Mouse (Mus musculus) kidney, adult 2 months (tissue): ENCODE measurements around the gene Prps1l3. TPM values are rescaled to one million over a fixed set of nuclear protein-coding genes. Genes with fewer than 3 reads are reported as not detected.

Experiments
- DNase-seq: peaks from one replicate; pipeline ENCODE4 v3.0.0; 2021
- H3K27ac ChIP-seq: fragments of 200-500 bp; 2 replicates; pipeline ENCODE4 v1.5.1; 2012; ENCODE audit warnings: low read depth, low read length, control low read depth, inconsistent platforms; ENCODE audit not compliant: insufficient read depth
- H3K27me3 ChIP-seq: fragments of 200-500 bp; replicated peaks from 2 replicates; pipeline ENCODE4 v1.6.1; 2012; ENCODE audit warnings: mild to moderate bottlenecking, moderate library complexity, low read length, inconsistent platforms; ENCODE audit not compliant: control insufficient read depth, insufficient read depth
- H3K36me3 ChIP-seq: fragments of 200-500 bp; 2 replicates; pipeline ENCODE4 v1.6.1; 2012; ENCODE audit warnings: mild to moderate bottlenecking, moderate library complexity, low read length, inconsistent platforms; ENCODE audit not compliant: control insufficient read depth, insufficient read depth
- H3K4me1 ChIP-seq: fragments of 200-500 bp; 2 replicates; pipeline ENCODE4 v1.6.1; 2011; ENCODE audit warnings: low read length; ENCODE audit not compliant: control insufficient read depth, insufficient read depth
- H3K4me3 ChIP-seq: fragments of 200-500 bp; 2 replicates; pipeline ENCODE4 v1.5.1; 2011; ENCODE audit warnings: mild to moderate bottlenecking, low read depth, low read length, control low read depth; ENCODE audit not compliant: insufficient read depth
- CTCF ChIP-seq: fragments of 200-500 bp; conservative IDR thresholded peaks from 2 replicates; pipeline ENCODE4 v1.5.1; 2011; ENCODE audit warnings: low read depth, mild to moderate bottlenecking, control low read depth, low read length, moderate library complexity, mixed read lengths; ENCODE audit not compliant: insufficient read depth, insufficient read length
- POLR2A ChIP-seq: fragments of 200-500 bp; IDR thresholded peaks from one replicate; pipeline ENCODE4 v1.6.1; 2011; ENCODE audit warnings: low read depth, low read length, control low read depth
- WGBS: fragments of 180-500 bp; shearing (Covaris S2); methylation state at CpG from one replicate; pipeline ENCODE4 v1.1.7; 2018; 5-methylcytosine and 5-hydroxymethylcytosine counted together
- polyA plus RNA-seq: library from polyadenylated mRNA; depleted of rRNA; stranded (reverse); fragments of >200 nt; gene quantifications from 2 replicates; pipeline ENCODE4 v1.2.3, GENCODE M21; 2012

The Prps1l3 gene
- polyA plus RNA-seq, 1 experiment: 15.0 TPM

- DNase-seq: peak; percentile 91
- no peaks in the 10 kb centered on the region for H3K27me3 ChIP-seq
- no peaks in the 10 kb centered on the region for H3K36me3 ChIP-seq
- peak overlapping the region; percentile 79 for H3K27ac ChIP-seq
- peak overlapping the region; percentile 82 for H3K4me3 ChIP-seq
- 4% methylated on average over 59 of the region's 59 CpGs for WGBS
- TF ChIP-seq POLR2A (no peak), CTCF (no peak)
- peaks cover 3% of the 10 kb centered on the region; the same call in 1 of the 2 replicates for H3K4me1 ChIP-seq
Observed at GRCm38 (mm10) chr12:57196608-57197362, 33.4 kb upstream of the Prps1l3 start.

GRCm38 (mm10) chr12:57197363-57198026 is 32.7 kb upstream of the Prps1l3 start, which contains the start of gene Slc25a21:
Gene Slc25a21 (minus strand): TSS chr12:57197472.
- peak within 1 kb of the TSS; percentile 79 for H3K27ac ChIP-seq
- WGBS: 58% methylated on average over 10 of the region's 10 CpGs

GRCm38 (mm10) chr12:57198269-57198668 is 31.9 kb upstream of the Prps1l3 start:
- Histone ChIP-seq H3K4me3 (no peak overlapping the region), H3K36me3 (no peaks in the 10 kb centered on the region), H3K4me1 (peaks cover 9% of the 10 kb centered on the region; the same call in 1 of the 2 replicates), H3K27me3 (no peaks in the 10 kb centered on the region), H3K27ac (no peak overlapping the region)
- DNase-seq: no peak
- TF ChIP-seq POLR2A (no peak), CTCF (no peak)

More at GRCm38 (mm10) chr12:57197363-57198026, 32.7 kb upstream of the Prps1l3 start, which contains the start of gene Slc25a21:
- H3K36me3 ChIP-seq: no peaks in the 10 kb centered on the region
- H3K4me1 ChIP-seq: peaks cover 3% of the 10 kb centered on the region; the same call in 1 of the 2 replicates
- H3K27me3 ChIP-seq: no peaks in the 10 kb centered on the region
- TF ChIP-seq CTCF (no peak), POLR2A (no peak)
- H3K4me3 ChIP-seq: peak within 1 kb of the TSS; percentile 82
- no peak for DNase-seq

- Histone ChIP-seq H3K4me3 (no peak overlapping the region), H3K27ac (no peak overlapping the region), H3K4me1 (peaks cover 12% of the 10 kb centered on the region; the same call in 1 of the 2 replicates), H3K27me3 (no peaks in the 10 kb centered on the region), H3K36me3 (no peaks in the 10 kb centered on the region)
- no peak for TF ChIP-seq POLR2A
- TF ChIP-seq CTCF: no peak
- whole genome bisulfite sequencing: 96% methylated on average over 2 of the region's 2 CpGs
- DNase-seq: no peak
Observed at GRCm38 (mm10) chr12:57199427-57199826, 30.8 kb upstream of the Prps1l3 start.

- no peaks in the 10 kb centered on the region for H3K27me3 ChIP-seq
- 67% methylated on average over 3 of the region's 3 CpGs for WGBS
- peaks cover 12% of the 10 kb centered on the region; the same call in 1 of the 2 replicates for H3K4me1 ChIP-seq
- H3K4me3 ChIP-seq: no peak overlapping the region
- no peaks in the 10 kb centered on the region for H3K36me3 ChIP-seq
- H3K27ac ChIP-seq: no peak overlapping the region
- no peak for TF ChIP-seq POLR2A
- TF ChIP-seq CTCF: no peak
- peak; percentile 61 for DNase-seq
Observed at GRCm38 (mm10) chr12:57201901-57202300, 28.3 kb upstream of the Prps1l3 start.

- Histone ChIP-seq H3K4me1 (peaks cover 12% of the 10 kb centered on the region; the same call in 1 of the 2 replicates), H3K4me3 (no peak overlapping the region), H3K27me3 (no peaks in the 10 kb centered on the region), H3K36me3 (no peaks in the 10 kb centered on the region), H3K27ac (no peak overlapping the region)
- 70% methylated on average over 4 of the region's 4 CpGs for WGBS
- TF ChIP-seq CTCF (no peak), POLR2A (no peak)
- DNase-seq: peak; percentile 70
Observed at GRCm38 (mm10) chr12:57204276-57204851, 25.8 kb upstream of the Prps1l3 start.
